Mouse (Mus musculus): ENCODE measurements around the gene Dars2. TPM values are rescaled to one million over a fixed set of nuclear protein-coding genes. Genes with fewer than 3 reads are reported as not detected.

Dars2 gene
- polyA plus RNA-seq, 1 experiment from 2014 or later = 34.8 TPM

DNA sequence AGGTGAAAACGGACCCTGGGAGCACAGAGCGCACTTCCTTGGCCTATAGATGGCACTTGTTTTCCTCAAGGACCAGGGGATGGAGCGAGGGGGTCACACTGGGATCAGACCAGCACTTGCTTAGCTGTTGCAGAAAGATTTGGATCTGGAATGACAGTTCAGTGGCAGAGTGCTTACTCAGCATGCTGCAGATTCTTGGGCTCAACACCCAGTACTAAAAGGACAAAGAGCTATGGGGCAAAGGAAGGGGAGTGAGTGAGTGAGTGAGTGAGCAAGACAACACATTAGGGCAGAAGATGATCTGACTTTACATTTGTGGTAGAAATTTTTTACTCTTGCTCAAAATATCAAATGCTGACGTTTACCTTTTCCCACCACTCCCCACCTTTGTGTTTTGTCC is 65.5 kb downstream of the Dars2 start:
- H3K4me2 ChIP-seq (ENCODE audit: low read length) = no peak overlapping the region
- H3K9ac ChIP-seq (replicated peaks; ENCODE audit: low read depth, low read length) = no peak overlapping the region
- ATAC-seq = no peak
- H3K4me3 ChIP-seq (replicated peaks; ENCODE audit: low read length) = no peak overlapping the region
- H3K36me3 ChIP-seq (ENCODE audit: control insufficient read depth, insufficient read depth) = peaks cover 5% of the 10 kb centered on the region; the same call in 1 of the 2 replicates
- 74% methylated on average over 4 of the region's 4 CpGs for WGBS
- H3K27me3 ChIP-seq (replicated peaks; ENCODE audit: control insufficient read depth, insufficient read depth, low read length) = no peaks in the 10 kb centered on the region
- no peak overlapping the region for H3K27ac ChIP-seq (ENCODE audit: low read length)
- no peaks in the 10 kb centered on the region for H3K9me3 ChIP-seq (ENCODE audit: control insufficient read depth, low read length)
- H3K4me1 ChIP-seq (replicated peaks; ENCODE audit: control insufficient read depth, insufficient read depth, low read length) = no peaks in the 10 kb centered on the region

DNA sequence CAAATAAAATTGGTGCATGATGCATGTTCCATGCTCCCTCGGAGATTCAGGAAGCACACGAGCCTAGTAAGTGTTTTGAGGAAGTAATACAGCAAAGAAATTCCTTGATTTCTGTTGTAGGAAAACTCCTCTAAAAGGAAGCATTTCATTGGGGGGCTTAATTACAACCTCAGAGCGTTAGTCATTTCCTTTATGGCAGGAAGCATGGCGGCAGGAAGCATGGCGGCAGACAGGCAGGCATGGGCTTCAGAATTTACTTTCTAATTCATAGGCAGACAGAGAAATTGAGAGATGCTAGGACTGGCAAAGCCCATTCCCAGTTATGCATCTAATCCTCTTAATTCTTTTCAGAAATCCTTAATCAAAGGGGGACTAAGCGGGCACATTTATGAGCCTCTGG is 76.6 kb downstream of the Dars2 start:
- Histone ChIP-seq H3K9me3 (ENCODE audit: control insufficient read depth, low read length) (no peaks in the 10 kb centered on the region), H3K4me3 (replicated peaks; ENCODE audit: low read length) (no peak overlapping the region), H3K4me1 (replicated peaks; ENCODE audit: control insufficient read depth, insufficient read depth, low read length) (peaks cover 3% of the 10 kb centered on the region; the same call in 1 of the 2 replicates), H3K27ac (ENCODE audit: low read length) (no peak overlapping the region), H3K27me3 (replicated peaks; ENCODE audit: control insufficient read depth, insufficient read depth, low read length) (no peaks in the 10 kb centered on the region), H3K9ac (replicated peaks; ENCODE audit: low read depth, low read length) (no peak overlapping the region), H3K36me3 (ENCODE audit: control insufficient read depth, insufficient read depth) (no peaks in the 10 kb centered on the region), H3K4me2 (ENCODE audit: low read length) (no peak overlapping the region)
- WGBS = 81% methylated on average over 6 of the region's 6 CpGs
- no peak for ATAC-seq

Other genes with a start within 250 kb of the Dars2 start
- gene Rc3h1, start 164.2 kb downstream of the Dars2 start, polyA plus RNA-seq (2015; fragmentation: Nextera tagmentation; extraction: Ambion mirVana) = 8.1 and 8.2 TPM in 2 replicates
- gene Serpinc1, start 92.1 kb downstream of the Dars2 start, polyA plus RNA-seq (2015; fragmentation: Nextera tagmentation; extraction: Ambion mirVana) = 3.0 and 3.5 TPM in 2 replicates
- 14.3 and 16.9 TPM in 2 replicates for gene Zbtb37, start 35.8 kb downstream of the Dars2 start, polyA plus RNA-seq (2015; fragmentation: Nextera tagmentation; extraction: Ambion mirVana)
- gene Cenpl, start 55 bp upstream of the Dars2 start, polyA plus RNA-seq (2015; fragmentation: Nextera tagmentation; extraction: Ambion mirVana) = 17.1 and 17.7 TPM in 2 replicates
- 22.4 and 23.4 TPM in 2 replicates for gene Klhl20, start 60.9 kb upstream of the Dars2 start, polyA plus RNA-seq (2015; fragmentation: Nextera tagmentation; extraction: Ambion mirVana)
- gene Ankrd45, start 72.0 kb upstream of the Dars2 start, polyA plus RNA-seq (2015; fragmentation: Nextera tagmentation; extraction: Ambion mirVana) = 25.5 and 29.6 TPM in 2 replicates
- 0.78 and 1.4 TPM in 2 replicates for gene Tex50, start 88.7 kb upstream of the Dars2 start, polyA plus RNA-seq (2015; fragmentation: Nextera tagmentation; extraction: Ambion mirVana)
- gene Prdx6, start 180.6 kb upstream of the Dars2 start, polyA plus RNA-seq (2015; fragmentation: Nextera tagmentation; extraction: Ambion mirVana) = 214 and 245 TPM in 2 replicates